Mouse (Mus musculus) liver, embryonic 14.5 days (tissue): ENCODE measurements around the gene Grk2. TPM values are rescaled to one million over a fixed set of nuclear protein-coding genes. Genes with fewer than 3 reads are reported as not detected.

ENCODE experiments used
- ATAC-seq: fragments of 200-750 bp; cut with Nextera tagmentation; 2 replicates; pipeline ENCODE4 v1.8.0; 2017; ENCODE audit warnings: moderate number of reproducible peaks, mild to moderate bottlenecking, moderate library complexity; ENCODE audit not compliant: insufficient read depth
- DNase-seq, 3 experiments: peaks; one replicate each; pipeline ENCODE4 v3.0.0-alpha.2; 2012 to 2013; ENCODE audit warnings: low read depth in 3 of 3, low spot score in 3 of 3
- H3K27ac ChIP-seq: fragments of 300-500 bp; sonication (generic); 2 replicates; pipeline ENCODE4 v1.5.1; 2014; ENCODE audit warnings: moderate library complexity, mild to moderate bottlenecking, control low read depth, inconsistent platforms
- H3K27me3 ChIP-seq: fragments of 300-500 bp; sonication (generic); 2 replicates; pipeline ENCODE4 v1.6.1; 2014; ENCODE audit warnings: mild to moderate bottlenecking, low read length, moderate library complexity; ENCODE audit not compliant: control insufficient read depth, insufficient read depth
- H3K36me3 ChIP-seq: fragments of 300-500 bp; sonication (generic); replicated peaks from 2 replicates; pipeline ENCODE4 v1.6.1; 2014; ENCODE audit warnings: low read depth; ENCODE audit not compliant: control insufficient read depth, insufficient read depth
- H3K4me1 ChIP-seq, 2 experiments: fragments of 200-500 bp in 1 of 2; fragments of 300-500 bp in 1 of 2; sonication (generic) in 1 of 2; replicated peaks; 2 replicates each; pipeline ENCODE4 v1.6.1; 2012 to 2014; ENCODE audit warnings: antibody characterized with exemption in 1 of 2, inconsistent platforms in 1 of 2, low read length in 1 of 2; ENCODE audit not compliant: control insufficient read depth in 2 of 2, insufficient read depth in 2 of 2
- H3K4me2 ChIP-seq: fragments of 300-500 bp; sonication (generic); 2 replicates; pipeline ENCODE4 v1.6.1; 2014; ENCODE audit warnings: low read depth, mild to moderate bottlenecking, control low read depth, moderate library complexity
- H3K4me3 ChIP-seq, 2 experiments: fragments of 200-500 bp in 1 of 2; fragments of 300-500 bp in 1 of 2; sonication (generic) in 1 of 2; 2 replicates each; pipeline ENCODE4 v1.5.1; 2012 to 2014; ENCODE audit warnings: low read depth in 2 of 2, low read length in 2 of 2, mild to moderate bottlenecking in 2 of 2, control low read depth in 1 of 2, inconsistent platforms in 1 of 2, moderate library complexity in 1 of 2; ENCODE audit not compliant: insufficient read depth in 1 of 2
- H3K9ac ChIP-seq: fragments of 300-500 bp; sonication (generic); replicated peaks from 2 replicates; pipeline ENCODE4 v1.6.1; 2014; ENCODE audit warnings: mild to moderate bottlenecking, control low read depth, moderate library complexity
- H3K9me3 ChIP-seq: fragments of 300-500 bp; sonication (generic); 2 replicates; pipeline ENCODE4 v1.6.1; 2016; ENCODE audit warnings: low read length, mixed read lengths; ENCODE audit not compliant: control insufficient read depth
- CTCF ChIP-seq: IDR thresholded peaks from 2 replicates; pipeline ENCODE4 v1.5.1; 2016; ENCODE audit warnings: antibody characterized with exemption, low read depth, control low read depth
- EP300 ChIP-seq: IDR thresholded peaks from 2 replicates; pipeline ENCODE4 v1.6.1; 2016; ENCODE audit warnings: antibody characterized with exemption, low read depth
- WGBS: fragments of 180-500 bp; shearing (Covaris S2); extraction: QIAGEN DNeasy Blood & Tissue Kit; methylation state at CpG from one replicate; pipeline ENCODE4 v1.1.7; 2014; ENCODE audit not compliant: insufficient replicate concordance; 5-methylcytosine and 5-hydroxymethylcytosine counted together
- polyA plus RNA-seq, 2 experiments: library from polyadenylated mRNA; depleted of rRNA in 1 of 2; stranded (reverse) in 1 of 2; unstranded in 1 of 2; fragments of >200 nt; fragmentation: Nextera tagmentation in 1 of 2; extraction: Ambion mirVana in 1 of 2; gene quantifications; 2 replicates each; pipeline versions ENCODE4 v1.2.1 to v1.2.3; 2012 to 2014

Grk2 gene
- polyA plus RNA-seq, 2 experiments: 9.4 to 26.0 TPM

DNA sequence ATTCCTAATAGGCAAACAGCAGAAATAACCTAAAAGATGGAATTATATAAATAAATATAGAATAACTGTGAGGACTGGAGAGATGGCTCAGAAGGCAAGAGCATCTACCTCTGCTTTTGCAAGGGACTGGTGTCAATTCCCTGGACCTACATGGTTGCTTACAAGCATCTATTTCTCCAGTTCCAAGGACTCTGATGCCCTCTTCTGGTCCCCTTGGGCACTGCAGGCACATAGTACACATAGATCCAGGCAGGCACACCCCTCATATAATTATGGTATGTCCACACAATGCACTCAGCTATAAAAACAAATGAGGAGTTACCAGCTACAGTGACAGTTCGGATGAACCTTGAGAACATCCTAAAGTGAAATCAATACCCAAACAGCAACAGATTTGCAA lies 26.5 kb downstream of the Grk2 start:
- Histone ChIP-seq H3K4me3 (no peak overlapping the region), H3K36me3 (no peaks in the 10 kb centered on the region), H3K4me2 (no peak overlapping the region), H3K27me3 (no peaks in the 10 kb centered on the region), H3K4me1 (peaks cover 0 to 6% of the 10 kb centered on the region in 2 experiments; a peak in 1 of 4 replicates), H3K27ac (no peak overlapping the region), H3K9me3 (no peaks in the 10 kb centered on the region), H3K9ac (no peak overlapping the region)
- DNase-seq (no peak), ATAC-seq (no peak)
- TF ChIP-seq EP300: no peak
- TF ChIP-seq CTCF: peak; percentile 55
- WGBS: 78% methylated on average over 1 of the region's 1 CpGs

DNA sequence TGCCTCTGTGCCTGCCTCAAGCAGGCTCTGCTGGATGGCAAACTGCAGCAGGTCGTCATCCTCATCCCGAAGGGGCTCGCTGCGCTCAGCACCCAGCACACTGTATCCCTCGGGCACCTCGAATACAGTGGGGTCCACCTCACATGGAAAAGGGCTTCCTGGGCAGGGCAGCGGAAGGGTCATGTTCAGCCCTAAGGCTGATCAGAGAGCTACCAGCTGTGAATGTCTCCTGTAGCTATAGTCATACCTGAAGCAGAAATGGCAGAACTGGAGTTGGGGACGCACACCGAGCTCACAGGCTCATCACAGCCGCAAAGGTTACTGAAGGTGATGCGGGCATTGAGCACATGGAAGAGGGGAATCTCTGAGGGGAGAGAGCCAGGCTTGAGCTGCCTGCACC lies 35.0 kb downstream of the Grk2 start:
- Histone ChIP-seq H3K4me1 (peaks cover 0 to 5% of the 10 kb centered on the region in 2 experiments; a peak in 1 of 4 replicates), H3K27me3 (no peaks in the 10 kb centered on the region; the same call in 1 of the 2 replicates), H3K4me2 (no peak overlapping the region), H3K27ac (no peak overlapping the region), H3K9me3 (no peaks in the 10 kb centered on the region), H3K9ac (no peak overlapping the region), H3K4me3 (no peak overlapping the region), H3K36me3 (no peaks in the 10 kb centered on the region)
- 86% methylated on average over 11 of the region's 11 CpGs for WGBS
- no peak for ATAC-seq
- TF ChIP-seq CTCF: no peak
- TF ChIP-seq EP300: no peak
- no peak for DNase-seq

DNA sequence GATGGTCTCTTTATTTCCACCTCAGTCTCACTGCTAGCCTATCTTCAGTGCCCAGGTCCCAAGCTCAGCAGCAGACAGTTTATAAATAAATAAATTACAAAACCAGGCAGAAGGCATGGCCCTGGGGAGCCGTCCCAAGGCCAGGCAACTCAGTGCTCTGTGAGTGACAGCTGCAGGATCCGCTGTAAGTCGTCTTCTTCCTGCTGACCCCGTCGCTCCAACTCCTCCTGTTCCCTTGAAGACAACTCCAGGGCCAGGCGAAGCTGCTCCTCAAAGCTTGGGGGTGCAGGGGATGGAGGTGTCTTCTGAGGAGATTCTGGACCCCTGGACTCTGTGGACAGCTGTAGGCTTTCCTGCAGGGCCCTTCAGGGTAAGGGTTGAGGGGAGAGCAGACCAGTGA lies 35.8 kb downstream of the Grk2 start:
- TF ChIP-seq CTCF (no peak), EP300 (no peak)
- 54% methylated on average over 6 of the region's 6 CpGs for WGBS
- peaks cover 0 to 5% of the 10 kb centered on the region in 2 experiments; a peak in 1 of 4 replicates for H3K4me1 ChIP-seq
- no peaks in the 10 kb centered on the region for H3K36me3 ChIP-seq
- H3K4me2 ChIP-seq: no peak overlapping the region
- ATAC-seq: no peak
- no peak overlapping the region for H3K9ac ChIP-seq
- H3K27me3 ChIP-seq: no peaks in the 10 kb centered on the region; the same call in 1 of the 2 replicates
- no peak for DNase-seq
- H3K4me3 ChIP-seq: no peak overlapping the region
- no peak overlapping the region for H3K27ac ChIP-seq
- no peaks in the 10 kb centered on the region for H3K9me3 ChIP-seq

DNA sequence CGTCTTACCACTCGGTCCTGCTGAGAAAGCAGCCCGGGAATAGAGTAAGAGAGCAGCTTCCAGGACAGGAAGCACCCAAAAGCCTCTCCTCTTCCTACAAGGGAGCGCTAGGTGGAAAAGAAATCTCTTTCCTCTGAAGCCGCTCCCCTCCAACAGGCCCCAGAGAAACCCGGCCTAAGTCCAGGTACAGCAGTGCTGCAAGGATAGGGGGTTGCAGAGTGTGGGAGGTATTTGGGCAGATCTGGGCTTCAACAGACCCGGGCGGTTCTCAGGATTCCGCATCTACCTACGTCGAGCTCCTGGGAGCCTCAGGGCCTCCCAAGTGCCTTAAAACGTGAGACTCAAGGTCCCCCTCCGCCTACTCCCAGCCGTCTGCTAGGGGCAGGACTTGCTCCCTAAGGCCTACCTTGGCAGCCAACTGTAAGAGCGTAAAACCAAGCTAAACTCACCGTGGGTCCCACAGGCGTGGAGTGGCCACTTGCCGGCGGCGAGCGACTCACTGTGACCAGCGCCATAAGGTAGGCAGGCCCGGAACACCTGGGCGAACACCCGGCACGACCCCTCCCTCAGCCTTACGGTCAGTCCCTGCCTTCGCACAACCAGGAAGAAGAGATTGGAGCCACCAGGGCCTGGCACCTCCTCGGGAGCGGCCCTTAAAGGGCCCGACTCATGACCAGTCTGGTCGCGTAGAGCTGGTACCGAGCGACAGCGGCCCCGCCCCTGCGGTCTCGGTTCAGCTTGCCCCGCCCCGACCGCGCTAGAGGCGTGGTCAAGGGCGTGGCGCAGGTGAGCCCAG lies 37.3 kb downstream of the Grk2 start, which contains the start of gene Ssh3:
Ssh3 (minus strand) TSS at position 615 of the 796 bp plus-strand sequence.
- 16% methylated on average over 46 of the region's 46 CpGs for WGBS

DNA sequence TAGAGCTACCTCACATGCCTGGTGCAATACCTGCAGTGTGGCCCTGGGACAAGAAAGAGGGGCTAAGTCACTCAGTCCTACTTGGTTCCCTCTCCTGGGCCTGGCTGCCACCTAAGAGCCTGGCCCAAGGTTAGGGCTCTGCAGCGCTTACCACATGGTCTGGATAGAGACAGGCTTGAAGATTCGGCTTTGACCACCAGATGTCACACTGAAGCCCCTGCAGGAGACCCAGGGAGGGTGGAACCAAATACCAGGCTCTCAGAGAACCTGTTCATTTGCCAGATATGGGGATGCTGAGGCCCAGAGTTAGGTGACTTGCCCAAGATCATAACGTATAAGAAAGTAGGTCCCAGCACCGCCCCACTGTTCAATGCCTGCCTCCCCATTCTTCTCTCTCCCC lies 40.1 kb downstream of the Grk2 start:
- Histone ChIP-seq H3K27me3 (no peaks in the 10 kb centered on the region; the same call in 1 of the 2 replicates), H3K4me2 (no peak overlapping the region), H3K9ac (no peak overlapping the region), H3K4me1 (peaks cover 0 to 5% of the 10 kb centered on the region in 2 experiments; a peak in 1 of 4 replicates), H3K4me3 (no peak overlapping the region), H3K36me3 (no peaks in the 10 kb centered on the region), H3K9me3 (no peaks in the 10 kb centered on the region), H3K27ac (no peak overlapping the region)
- DNase-seq (no peak), ATAC-seq (no peak)
- TF ChIP-seq EP300 (no peak), CTCF (no peak; the same call in 1 of the 2 replicates)
- WGBS: 70% methylated on average over 4 of the region's 4 CpGs

More for the DNA sequence above, 37.3 kb downstream of the Grk2 start, which contains the start of gene Ssh3:
- no peaks in the 10 kb centered on the region for H3K36me3 ChIP-seq
- H3K27ac ChIP-seq: no peak within 1 kb of the TSS
- peak within 1 kb of the TSS; percentile 44 to 49 for H3K4me3 ChIP-seq
- peak within 1 kb of the TSS; percentile 47 for H3K9ac ChIP-seq
- no peaks in the 10 kb centered on the region; the same call in 1 of the 2 replicates for H3K27me3 ChIP-seq
- peak within 1 kb of the TSS; percentile 72 for H3K4me2 ChIP-seq
- no peaks in the 10 kb centered on the region for H3K9me3 ChIP-seq
- ATAC-seq (peak; percentile 68), DNase-seq (no peak)
- TF ChIP-seq EP300 (no peak), CTCF (no peak)
- H3K4me1 ChIP-seq: peaks cover 0 to 5% of the 10 kb centered on the region in 2 experiments; a peak in 1 of 4 replicates
